Mouse (Mus musculus) ZHBTc4 (cell line): ENCODE data around the gene Prr23a1.

ENCODE experiments used
- DNase-seq: peaks from one replicate; pipeline ENCODE4 v3.0.0-alpha.2; 2011; ENCODE audit warnings: low read depth, low spot score

Prr23a1 gene

DNA sequence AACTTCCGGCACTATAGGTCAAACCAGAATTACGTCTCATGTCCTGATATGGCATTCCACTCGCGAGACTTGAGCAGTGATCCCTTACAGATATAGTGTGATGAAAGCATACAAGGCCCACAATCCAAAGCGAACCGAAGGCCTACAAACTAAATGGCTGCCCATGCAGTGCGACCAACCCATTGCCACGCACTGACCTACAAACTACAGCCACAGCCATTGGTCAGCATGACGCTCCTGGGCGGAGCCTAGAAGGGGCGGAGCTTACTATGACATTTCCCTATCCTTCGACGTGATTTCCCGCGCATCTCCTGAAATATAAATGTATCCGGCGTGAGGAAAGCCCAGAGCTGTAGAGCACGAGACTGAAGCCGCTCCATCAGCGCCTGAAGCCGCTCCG lies at the start of gene Prr23a1:
Gene Prr23a1, plus strand, starts transcription at position 387 of the 400 bp plus-strand sequence.
- peak; percentile 86 for DNase-seq

DNA sequence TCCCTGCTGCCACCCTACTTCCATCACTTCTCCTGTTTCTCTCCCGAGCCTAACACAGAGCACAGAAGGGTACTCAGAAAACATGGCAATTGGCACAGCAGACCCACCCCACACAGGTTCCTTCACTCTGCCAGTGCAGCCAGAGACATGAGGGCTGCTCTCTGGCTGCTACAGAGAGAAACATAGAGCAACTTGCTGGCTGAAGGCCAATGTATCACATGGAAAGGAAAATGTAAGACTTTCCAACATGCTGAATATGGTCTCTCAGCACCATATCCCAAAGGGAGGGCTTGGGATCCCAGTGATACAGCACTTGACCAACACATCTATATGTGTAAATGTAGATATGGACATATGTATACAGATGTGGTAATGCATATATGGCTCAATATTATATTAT lies 43.3 kb upstream of the Prr23a1 start:
- no peak for DNase-seq

DNA sequence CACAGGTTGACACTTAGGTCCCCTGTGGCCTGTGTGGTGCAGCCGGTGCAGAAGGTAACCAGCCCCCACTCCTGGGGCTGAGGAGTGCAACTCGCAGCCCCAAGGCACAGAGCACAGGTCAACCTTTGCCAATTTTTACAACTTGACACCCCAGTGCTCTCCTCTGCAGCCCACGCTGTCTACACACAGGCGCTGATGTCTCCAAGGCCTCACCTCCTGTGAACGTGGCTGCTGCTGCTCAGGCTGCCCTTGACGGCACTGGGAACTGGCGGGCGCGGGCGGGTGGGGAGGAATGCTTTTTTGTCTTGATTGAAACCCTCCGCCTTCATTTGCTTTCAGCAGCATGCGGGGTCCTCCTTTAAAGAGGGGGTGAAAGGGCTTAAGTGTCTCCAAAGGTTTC lies 38.3 kb upstream of the Prr23a1 start:
- DNase-seq: peak; percentile 26

DNA sequence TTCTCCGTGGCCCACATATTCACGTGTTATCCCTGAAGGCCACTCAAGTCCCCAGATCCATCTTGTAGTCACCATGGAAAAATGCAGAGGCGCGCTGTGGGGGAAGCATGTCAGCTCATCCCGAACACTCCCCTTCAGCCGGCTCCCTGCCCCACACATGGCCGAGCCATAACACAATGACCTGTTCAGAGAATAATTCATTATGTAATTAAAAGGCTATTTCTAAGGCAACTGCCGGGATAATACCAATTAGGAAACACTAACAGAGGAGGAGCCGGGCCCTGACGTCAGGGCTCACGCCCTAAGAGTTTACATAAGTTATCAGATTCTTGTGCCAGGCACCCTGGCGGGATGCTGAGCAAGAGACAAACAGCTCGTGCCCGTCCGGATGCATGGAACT lies 36.8 kb upstream of the Prr23a1 start:
- DNase-seq: no peak

DNA sequence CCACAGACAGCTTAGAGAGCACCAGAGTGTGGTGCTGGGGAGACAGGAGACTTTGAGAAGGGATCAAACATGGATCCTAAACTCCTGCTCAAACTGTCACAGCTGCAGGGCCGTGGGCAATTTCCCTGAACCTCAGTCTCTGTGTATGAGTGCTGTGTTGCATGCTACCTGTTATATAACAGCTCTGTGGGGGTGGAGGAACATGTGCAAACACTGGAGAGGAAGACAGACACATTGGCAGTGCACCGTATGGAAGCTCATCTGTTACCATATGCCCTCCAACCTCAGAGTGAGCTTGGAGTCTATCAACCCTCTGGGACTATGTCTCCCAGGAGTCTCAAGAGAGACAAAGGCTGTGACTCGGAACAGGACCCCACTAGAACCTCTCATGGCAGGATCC lies 36.4 kb upstream of the Prr23a1 start:
- no peak for DNase-seq

DNA sequence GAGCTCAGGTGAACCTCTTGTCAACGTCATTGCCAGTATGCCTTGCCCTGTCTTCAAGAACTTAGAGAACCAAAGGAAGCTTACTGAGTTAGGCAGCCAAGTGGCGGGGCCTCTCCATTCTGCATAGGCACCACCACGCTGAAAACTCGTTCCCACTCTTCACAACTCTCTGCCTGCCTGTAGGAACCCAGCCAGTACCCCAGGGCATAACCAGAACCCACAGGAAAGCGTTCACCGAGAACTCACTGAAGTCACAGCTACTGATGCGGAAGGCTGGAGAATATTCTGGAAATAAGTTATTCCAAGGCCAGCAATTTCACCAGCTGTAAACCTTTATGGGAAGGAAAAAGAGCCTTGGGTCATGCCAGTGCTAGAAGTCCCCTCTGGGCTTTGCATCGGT lies 34.7 kb upstream of the Prr23a1 start:
- DNase-seq: no peak

DNA sequence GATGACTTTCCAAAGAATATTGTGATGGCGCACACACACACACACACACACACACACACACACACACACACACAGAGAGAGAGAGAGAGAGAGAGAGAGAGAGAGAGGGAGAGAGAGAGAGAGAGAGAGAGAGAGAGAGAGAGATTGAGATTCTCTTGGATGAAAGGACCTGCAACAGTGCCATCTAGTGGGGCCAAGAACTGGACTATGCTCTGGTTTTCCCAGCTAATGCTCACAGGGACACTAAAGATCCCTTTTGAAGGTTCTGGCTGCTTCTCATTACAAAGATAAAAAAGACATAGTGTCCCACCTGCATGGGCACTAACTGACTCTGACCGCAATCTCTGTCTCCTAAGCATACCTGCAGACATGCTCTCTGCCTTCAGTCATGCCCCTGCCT lies 32.8 kb upstream of the Prr23a1 start:
- DNase-seq: peak; percentile 29

DNA sequence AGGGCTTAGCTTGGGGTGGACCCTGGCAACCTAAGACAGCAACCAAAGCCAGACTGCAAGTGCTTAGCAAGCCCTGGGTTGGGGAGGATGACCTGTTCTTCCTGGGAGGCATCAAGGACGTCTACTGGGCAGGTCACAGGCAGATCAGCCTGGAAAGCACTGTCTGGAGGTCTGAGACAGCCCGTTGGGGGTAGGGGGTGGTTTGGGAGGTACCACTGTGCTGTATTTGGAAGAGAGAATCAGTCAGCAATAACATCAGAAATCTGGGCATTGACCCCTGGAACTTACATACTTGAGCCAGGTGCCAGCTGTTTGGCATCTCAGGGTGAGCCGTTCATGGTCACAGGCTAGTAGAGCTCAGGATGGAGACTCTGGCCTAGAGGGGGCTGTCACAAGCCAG lies 26.2 kb upstream of the Prr23a1 start:
- no peak for DNase-seq

DNA sequence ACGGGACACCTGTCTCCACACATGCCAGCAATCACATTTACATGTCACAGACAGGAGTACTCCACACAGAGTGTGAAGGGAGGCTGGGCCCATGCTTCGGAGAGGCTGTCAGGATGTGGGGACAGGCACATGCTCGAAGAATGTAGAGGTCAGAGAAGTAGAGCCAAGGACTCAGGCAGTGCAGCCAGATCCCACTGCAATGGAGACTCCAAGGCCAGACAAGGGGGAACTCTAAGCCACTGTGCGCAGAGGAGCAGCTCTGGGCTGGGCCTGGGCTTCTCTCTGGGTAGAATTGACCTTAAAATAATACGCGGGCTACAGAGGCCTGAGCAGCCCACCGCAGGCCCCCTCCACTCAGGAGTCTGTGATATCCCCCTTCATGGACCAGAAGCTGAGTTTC lies 24.7 kb upstream of the Prr23a1 start:
- DNase-seq: no peak

DNA sequence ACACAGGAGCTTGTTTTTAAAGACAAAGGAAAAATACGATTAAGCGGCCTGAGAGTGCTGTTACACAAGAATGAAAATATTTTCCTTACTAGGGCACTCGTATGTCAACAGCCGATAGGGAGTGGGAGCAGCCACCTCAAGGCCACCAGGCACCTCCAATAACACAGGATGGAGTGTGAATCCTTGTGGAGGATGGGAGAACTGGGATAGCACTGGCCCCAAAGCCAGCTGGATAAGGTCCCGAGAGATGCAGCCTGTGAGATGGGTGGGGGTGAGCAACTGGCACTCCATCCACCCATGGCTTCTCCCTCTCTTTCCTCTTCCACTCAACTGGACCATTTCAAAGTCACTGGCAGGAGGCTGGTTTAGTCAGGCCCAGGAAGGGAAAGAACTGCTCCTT lies 23.3 kb upstream of the Prr23a1 start:
- no peak for DNase-seq

DNA sequence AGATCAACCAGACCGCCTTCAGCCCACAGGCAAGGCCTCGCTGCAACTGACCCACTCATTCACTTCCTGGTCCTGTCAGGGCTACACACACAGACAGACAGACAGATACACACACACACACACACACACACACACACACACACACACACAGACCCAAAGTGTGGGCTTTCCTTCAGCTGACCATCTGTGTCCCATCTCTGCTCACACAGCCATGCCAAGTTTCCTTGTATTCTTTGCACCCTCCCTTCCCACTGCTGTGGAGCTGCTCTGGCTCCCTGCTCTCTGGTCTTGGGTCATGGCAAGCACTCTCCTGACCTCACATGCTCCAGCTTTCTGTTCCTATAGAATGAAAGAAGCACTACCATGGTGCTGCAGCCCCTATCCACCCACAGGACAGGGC lies 22.8 kb upstream of the Prr23a1 start:
- DNase-seq: no peak

DNA sequence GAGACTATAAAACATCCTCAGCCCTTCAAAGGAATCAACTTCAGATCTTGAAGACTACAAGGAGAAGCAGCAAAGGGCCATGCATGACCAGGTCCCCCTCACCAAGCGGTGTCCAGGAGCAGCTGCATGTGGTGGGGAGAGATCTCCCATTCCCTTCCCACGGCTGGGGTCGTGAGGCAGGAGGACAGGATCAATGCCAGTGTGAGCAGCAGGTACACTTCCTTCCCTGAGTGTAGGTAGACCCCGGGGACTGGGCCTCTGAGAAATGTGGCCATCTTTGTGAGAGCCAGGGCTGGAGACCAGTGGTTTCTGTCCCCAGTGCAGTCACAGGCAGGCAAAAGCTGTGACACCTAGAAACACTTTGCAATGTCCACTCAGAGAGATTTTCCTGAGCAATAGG lies 21.8 kb upstream of the Prr23a1 start:
- no peak for DNase-seq

DNA sequence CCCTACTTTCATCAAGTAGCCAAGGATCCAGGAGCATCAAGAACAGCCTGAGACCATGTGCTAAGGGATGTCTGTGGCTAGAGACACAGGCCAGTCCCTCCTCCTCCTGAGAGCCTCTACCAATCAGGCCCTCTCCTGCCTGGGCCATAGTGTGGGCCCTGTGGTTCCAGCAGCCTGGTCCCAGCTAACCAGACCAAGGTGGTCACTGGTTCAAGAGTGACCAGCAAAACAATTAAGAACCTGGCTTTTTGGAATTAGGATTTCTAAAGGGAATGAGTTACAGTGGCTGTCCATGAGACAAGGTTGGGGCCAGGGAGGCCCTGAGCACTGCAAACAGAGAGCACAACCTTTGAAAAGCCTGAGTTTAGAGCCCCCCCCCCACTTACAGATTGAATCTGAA lies 21.2 kb upstream of the Prr23a1 start:
- DNase-seq: no peak

DNA sequence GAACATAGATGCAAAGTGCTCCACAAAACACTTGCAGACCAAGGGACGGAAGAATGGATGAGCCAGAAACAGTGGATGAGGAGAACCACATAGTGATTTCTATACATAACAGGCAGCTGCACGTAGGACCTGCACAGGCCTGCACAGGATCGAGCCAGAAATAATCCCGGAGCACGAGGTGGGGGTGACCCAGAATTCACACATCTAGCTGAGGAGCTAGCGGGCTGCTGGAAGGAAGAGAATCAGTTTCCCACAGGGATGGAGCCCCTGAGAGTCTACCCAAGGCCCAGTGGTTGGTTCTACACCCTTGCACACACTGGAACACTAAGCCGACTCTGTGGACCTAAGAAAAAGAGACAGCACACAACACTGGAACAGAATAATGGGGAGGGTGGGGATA lies 18.5 kb upstream of the Prr23a1 start:
- DNase-seq: no peak

DNA sequence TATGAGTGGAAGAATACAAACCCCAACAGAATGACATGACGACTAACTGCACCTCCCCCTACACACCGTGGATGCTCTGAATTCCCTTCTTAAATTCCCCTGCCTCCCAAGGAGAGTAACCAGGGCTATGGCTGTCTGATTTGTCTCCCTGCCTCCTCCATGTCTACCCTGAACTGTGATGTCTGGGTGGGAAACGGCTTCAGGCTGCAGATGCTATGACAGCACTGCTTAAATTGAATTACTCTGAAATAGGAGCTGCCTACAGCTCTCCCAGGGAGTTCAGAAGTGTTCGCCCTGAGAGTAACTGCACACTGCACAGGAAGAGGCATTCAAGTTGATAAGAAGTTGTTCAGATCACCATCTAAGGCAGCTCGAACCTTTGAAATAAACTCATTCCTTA lies 12.8 kb upstream of the Prr23a1 start:
- no peak for DNase-seq

DNA sequence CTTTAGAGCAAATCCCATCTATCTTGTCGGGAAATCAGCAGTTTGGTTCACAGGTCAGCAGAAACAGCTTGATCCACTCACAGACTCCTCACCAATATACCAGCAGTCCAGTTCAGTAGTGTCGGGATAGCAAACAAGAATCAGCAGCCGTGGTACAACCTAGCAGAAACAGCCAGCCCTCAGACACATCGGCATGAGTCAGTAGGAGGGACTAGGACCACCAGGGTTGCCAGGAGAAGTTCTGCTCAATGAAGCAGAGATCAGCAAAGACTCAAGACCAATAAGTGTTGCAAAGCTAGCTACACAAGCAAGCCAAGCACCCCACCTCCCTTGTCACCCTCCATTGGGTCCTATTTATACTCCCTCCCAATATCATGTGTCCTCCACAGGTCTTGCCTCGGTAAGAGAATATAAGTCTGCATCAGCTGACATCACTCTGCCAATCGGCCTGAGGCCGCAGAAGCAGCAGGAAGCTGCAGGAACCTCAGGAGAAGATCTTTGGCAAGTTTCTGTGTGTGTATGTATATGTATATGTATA lies 4.7 kb upstream of the Prr23a1 start:
- no peak for DNase-seq

DNA sequence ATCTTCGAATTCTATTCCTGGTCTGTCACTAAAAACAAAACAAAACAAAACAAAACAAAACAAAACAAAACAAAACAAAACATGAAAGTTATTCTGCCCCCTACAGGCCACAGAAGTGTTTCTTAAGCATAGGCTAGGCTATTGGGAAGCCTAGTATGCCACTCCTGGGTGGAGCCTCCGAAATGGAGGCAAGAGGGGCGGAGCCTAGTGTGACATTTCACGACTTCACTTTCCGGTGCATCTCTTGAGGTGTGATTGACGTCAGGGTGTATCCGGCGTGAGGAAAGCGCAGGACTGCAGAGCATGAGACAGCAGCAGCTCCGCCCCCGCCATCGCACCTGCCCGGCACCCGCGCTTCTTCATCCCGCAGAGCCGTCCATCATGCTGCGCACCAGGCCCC lies 13.9 kb downstream of the Prr23a1 start, which contains the start of gene Prr23a2:
Gene Prr23a2, plus strand, starts transcription at position 285 of the 400 bp plus-strand sequence.
- DNase-seq: peak; percentile 96

DNA sequence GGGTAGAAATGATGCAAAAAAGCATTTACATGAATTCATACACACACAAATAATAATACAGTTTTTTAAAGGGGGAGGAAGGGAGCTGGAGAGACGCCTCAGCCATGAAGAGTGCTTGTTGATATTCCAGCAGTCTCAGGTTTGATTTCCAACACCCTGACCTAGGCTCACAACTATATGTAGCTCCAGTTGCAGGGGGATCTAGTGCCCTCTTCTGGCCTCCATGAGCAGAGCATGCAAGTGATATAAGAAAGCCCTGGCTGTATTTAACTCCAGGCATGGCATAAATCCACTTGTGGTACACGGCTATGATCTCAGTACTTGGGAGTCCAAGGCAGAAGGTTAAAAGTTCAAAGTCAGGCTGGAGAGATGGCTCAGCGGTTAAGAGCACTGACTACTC lies 21.2 kb downstream of the Prr23a1 start:
- DNase-seq: peak; percentile 85

DNA sequence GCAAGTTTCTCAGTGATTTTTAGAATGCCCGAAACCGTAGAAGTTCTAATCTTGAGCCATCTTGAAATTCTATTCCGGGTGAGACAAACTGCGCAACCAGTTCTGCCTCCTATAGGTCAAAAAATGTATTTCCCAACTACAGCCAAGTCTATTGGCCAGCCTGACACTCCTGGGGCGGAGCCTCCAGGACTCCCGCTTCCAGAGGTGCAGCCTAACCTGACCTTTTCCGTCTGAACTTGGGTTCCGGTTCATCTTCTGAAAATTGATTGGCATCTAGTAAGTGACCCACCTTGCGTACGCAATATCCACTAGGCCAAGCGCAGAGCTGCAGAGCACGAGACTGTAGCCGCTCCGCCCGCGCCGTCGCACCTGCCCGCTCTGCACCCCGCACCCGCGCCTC lies 22.3 kb downstream of the Prr23a1 start, which contains the start of gene Prr23a3:
Gene Prr23a3, plus strand, starts transcription at position 197 of the 400 bp plus-strand sequence.
- DNase-seq: peak; percentile 95
